21 mouse cellular contexts compared by ENCODE assay signal in the genomic region with DNA sequence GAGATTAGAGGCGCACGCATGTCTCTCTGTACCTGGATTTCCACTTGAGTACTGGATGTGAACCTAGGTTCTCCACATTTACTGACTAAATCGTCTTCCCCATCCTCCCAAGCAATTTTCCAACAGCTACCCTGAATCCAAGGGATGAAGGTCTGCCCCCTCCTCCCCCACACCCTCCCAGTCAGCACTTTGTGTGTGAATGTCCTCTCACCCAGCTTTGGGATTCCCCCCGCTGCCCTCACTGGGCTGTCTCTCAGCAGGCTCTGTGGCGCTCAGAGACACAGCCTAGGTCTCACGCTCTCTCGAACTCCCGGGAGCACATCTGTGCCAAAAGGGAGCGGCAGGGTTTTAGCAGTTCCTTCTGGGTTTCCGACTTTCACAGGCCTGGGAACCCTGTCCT.
"Had no signal": no experiment of that assay in that cellular context is flagged by ENCODE, and none has a peak within 500 bp of the region (broad histone marks: within the 10 kb centered on the region; RNA-seq: fewer than 3 reads in every experiment).

No protein-coding gene starts in this region.

- H3K36me3 ChIP-seq: intestine, embryonic 15.5 days; limb, embryonic 10.5 days; limb, embryonic 13.5 days; liver, embryonic 15.5 days; lung, embryonic 15.5 days; midbrain, embryonic 13.5 days; neural tube, embryonic 12.5 days; neural tube, embryonic 15.5 days had no signal

- H3K9me3 ChIP-seq: intestine, embryonic 15.5 days; limb, embryonic 10.5 days; limb, embryonic 13.5 days; liver, embryonic 12.5 days; liver, embryonic 15.5 days; lung, embryonic 15.5 days; megakaryocyte, embryonic 14.5 days; midbrain, embryonic 13.5 days; neural tube, embryonic 12.5 days; neural tube, embryonic 15.5 days had no signal

- H3K4me3 ChIP-seq: intestine, embryonic 15.5 days; limb, embryonic 10.5 days; limb, embryonic 13.5 days; liver, embryonic 12.5 days; liver, embryonic 15.5 days; lung, embryonic 15.5 days; midbrain, embryonic 13.5 days; neural tube, embryonic 12.5 days; neural tube, embryonic 15.5 days had no signal

- DNase-seq: kidney, adult 18-20 months; kidney, postnatal 14 days; kidney, postnatal 4 days; liver; lung, adult 18-20 months; lung, postnatal 10 days; lung, postnatal 36 days; thymus, adult 2 months; thymus, postnatal 14 days; thymus, postnatal 4 days had no signal

- H3K9ac ChIP-seq: intestine, embryonic 15.5 days; limb, embryonic 13.5 days; liver, embryonic 12.5 days; liver, embryonic 15.5 days; lung, embryonic 15.5 days; midbrain, embryonic 13.5 days; neural tube, embryonic 12.5 days; neural tube, embryonic 15.5 days had no signal

- H3K27ac ChIP-seq: intestine, embryonic 15.5 days; limb, embryonic 10.5 days; limb, embryonic 13.5 days; liver, embryonic 12.5 days; liver, embryonic 15.5 days; lung, embryonic 15.5 days; midbrain, embryonic 13.5 days; neural tube, embryonic 12.5 days; neural tube, embryonic 15.5 days; stomach, postnatal 0 days had no signal

- H3K27me3 ChIP-seq: intestine, embryonic 15.5 days; limb, embryonic 13.5 days; liver, embryonic 12.5 days; liver, embryonic 15.5 days; lung, embryonic 15.5 days; megakaryocyte, embryonic 14.5 days; midbrain, embryonic 13.5 days; neural tube, embryonic 12.5 days; neural tube, embryonic 15.5 days had no signal

- H3K4me2 ChIP-seq: intestine, embryonic 15.5 days; limb, embryonic 13.5 days; liver, embryonic 12.5 days; liver, embryonic 15.5 days; lung, embryonic 15.5 days; midbrain, embryonic 13.5 days; neural tube, embryonic 12.5 days; neural tube, embryonic 15.5 days had no signal

- ATAC-seq: intestine, embryonic 15.5 days; liver, embryonic 12.5 days; midbrain, embryonic 13.5 days had no signal
